ENCODE assay signal across 16 mouse cellular contexts in genomic region chr8:106969964-106970363, GRCm38 (mm10).
"Had no signal": no experiment of that assay in that cellular context is flagged by ENCODE, and none has a peak within 500 bp of the region (broad histone marks: within the 10 kb centered on the region; RNA-seq: fewer than 3 reads in every experiment).

No protein-coding gene starts in this region.

- H3K4me1 ChIP-seq: limb, embryonic 10.5 days; midbrain, embryonic 12.5 days; neural tube, embryonic 13.5 days had no signal

- ATAC-seq: midbrain, embryonic 16.5 days had no signal

- H3K27me3 ChIP-seq: liver, embryonic 15.5 days; midbrain, embryonic 12.5 days had no signal

- H3K9ac ChIP-seq: liver, embryonic 15.5 days; midbrain, embryonic 12.5 days; neural tube, embryonic 13.5 days had no signal

- H3K9me3 ChIP-seq: limb, embryonic 10.5 days; liver, embryonic 15.5 days; midbrain, embryonic 12.5 days; neural tube, embryonic 13.5 days had no signal

- H3K36me3 ChIP-seq: limb, embryonic 10.5 days; liver, embryonic 15.5 days; midbrain, embryonic 12.5 days; neural tube, embryonic 13.5 days had no signal

- DNase-seq: kidney, adult 11 months; kidney, adult 9 months; kidney, postnatal 4 days; retina, postnatal 1 day; right cerebral cortex, postnatal 4 days; spleen, adult 18-20 months; thymus, postnatal 4 days had no signal

- H3K4me3 ChIP-seq: layer of hippocampus, adult 2 months; left cerebral cortex, adult 2 months; limb, embryonic 10.5 days; liver, embryonic 15.5 days; midbrain, embryonic 12.5 days; neural tube, embryonic 13.5 days had no signal

- H3K27ac ChIP-seq: kidney, postnatal 0 days; layer of hippocampus, adult 2 months; left cerebral cortex, adult 2 months; limb, embryonic 10.5 days; liver, embryonic 15.5 days; midbrain, embryonic 12.5 days; neural tube, embryonic 13.5 days had no signal

- H3K4me2 ChIP-seq: liver, embryonic 11.5 days; liver, embryonic 15.5 days; midbrain, embryonic 12.5 days; neural tube, embryonic 13.5 days had no signal
